Mouse (Mus musculus): Measurements from ENCODE around the gene Tcf25. TPM values are rescaled to one million over a fixed set of nuclear protein-coding genes. Genes with fewer than 3 reads are reported as not detected.

Tcf25 gene
- polyA plus RNA-seq, 1 experiment from 2014 or later: 207 TPM

DNA sequence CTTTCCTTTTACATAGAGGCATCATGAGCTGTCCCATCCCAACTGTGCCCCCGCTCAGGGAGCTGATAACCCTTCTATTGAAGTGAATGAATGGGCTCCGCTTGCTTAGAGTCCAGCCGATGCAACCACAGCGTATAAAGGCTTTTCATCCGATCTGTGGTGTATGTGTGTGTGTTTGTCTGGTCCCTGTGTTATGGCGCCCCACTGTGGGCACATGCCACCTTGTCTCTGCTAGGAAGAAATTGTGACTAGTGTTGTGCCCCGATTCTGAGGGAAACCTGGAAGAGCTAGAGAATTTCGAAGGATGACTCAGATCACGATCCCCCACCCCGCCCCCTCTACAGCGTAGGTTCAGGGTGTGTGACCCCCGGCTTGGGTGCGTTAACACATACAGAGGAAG lies 20.8 kb upstream of the Tcf25 start:
- no peak overlapping the region for H3K4me3 ChIP-seq
- H3K9ac ChIP-seq: no peak overlapping the region
- no peaks in the 10 kb centered on the region for H3K27me3 ChIP-seq
- peaks cover 29% of the 10 kb centered on the region for H3K36me3 ChIP-seq (ENCODE audit: poor library complexity, severe bottlenecking)
- H3K4me2 ChIP-seq: no peak overlapping the region
- no peaks in the 10 kb centered on the region for H3K9me3 ChIP-seq (replicated peaks)
- ATAC-seq: 0 out of 2 replicates have a peak, but pooled peaks have one; percentile 21
- H3K4me1 ChIP-seq: peaks cover 12% of the 10 kb centered on the region; the same call in 1 of the 2 replicates
- 54% methylated on average over 13 of the region's 13 CpGs for WGBS
- no peak overlapping the region for H3K27ac ChIP-seq

DNA sequence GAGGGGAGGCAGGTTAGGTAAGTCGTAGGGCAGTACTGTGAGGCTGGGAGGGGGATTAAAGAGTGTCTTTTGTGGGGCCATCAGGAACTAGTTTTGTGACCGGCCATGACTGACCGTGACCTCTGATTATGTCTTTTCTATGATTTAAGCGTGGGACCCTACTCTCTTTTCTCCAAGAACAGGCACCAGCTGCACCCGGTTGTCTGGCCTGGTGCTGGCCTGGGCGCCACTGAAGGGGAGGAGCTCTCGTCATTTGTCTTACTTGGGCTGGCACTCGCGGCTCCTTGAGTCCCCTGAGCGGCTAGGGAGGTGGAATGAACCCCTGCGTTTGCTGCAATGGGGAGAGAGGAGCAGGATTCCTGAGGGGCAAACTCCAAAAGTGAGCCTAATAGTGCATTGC lies 20.3 kb upstream of the Tcf25 start:
- Histone ChIP-seq H3K9ac (no peak overlapping the region), H3K4me2 (no peak overlapping the region), H3K4me1 (peaks cover 9% of the 10 kb centered on the region; the same call in 1 of the 2 replicates), H3K36me3 (ENCODE audit: poor library complexity, severe bottlenecking) (peaks cover 26% of the 10 kb centered on the region), H3K27me3 (no peaks in the 10 kb centered on the region), H3K27ac (no peak overlapping the region), H3K9me3 (replicated peaks) (no peaks in the 10 kb centered on the region), H3K4me3 (no peak overlapping the region)
- ATAC-seq: no peak
- WGBS: 54% methylated on average over 11 of the region's 11 CpGs

DNA sequence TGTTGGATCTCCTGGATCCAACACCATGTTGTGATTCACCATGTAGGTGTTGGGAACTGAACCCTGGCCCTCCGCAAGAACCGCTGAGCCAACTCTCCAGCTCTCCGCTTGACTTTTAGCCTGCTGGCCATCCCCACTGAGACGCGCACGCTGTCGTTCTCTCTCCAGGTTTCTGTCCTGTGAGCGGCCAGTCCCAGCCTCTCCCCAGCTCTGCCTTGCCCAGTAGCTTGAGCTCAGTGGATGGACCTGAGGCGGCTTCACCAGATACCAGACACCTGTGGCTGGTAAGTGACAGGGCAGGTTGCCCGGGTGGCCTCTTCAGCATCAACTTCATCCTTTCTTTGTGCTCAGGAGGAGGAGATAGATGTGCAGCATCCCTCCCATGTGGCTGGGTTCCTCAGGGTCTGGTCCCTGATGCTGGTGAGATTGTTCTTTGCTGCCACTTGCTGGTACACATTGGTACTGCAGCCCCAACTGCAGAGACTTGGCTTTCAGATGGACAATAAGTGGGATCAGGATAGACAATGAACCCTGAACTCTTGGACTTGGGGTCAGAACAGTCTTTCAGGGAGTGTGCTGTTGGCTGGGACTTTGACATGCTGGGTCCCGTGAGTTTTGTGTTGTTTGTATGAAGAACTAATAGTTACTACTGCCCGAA lies 12.3 kb upstream of the Tcf25 start:
- Histone ChIP-seq H3K4me3 (no peak overlapping the region), H3K27ac (0 out of 2 replicates have a peak overlapping the region, but pooled peaks have one; percentile 2), H3K9ac (no peak overlapping the region; the same call in 1 of the 2 replicates), H3K4me2 (no peak overlapping the region), H3K27me3 (no peaks in the 10 kb centered on the region), H3K36me3 (ENCODE audit: poor library complexity, severe bottlenecking) (peaks cover 67% of the 10 kb centered on the region), H3K4me1 (no peaks in the 10 kb centered on the region), H3K9me3 (replicated peaks) (no peaks in the 10 kb centered on the region)
- peak; percentile 81 for ATAC-seq
- WGBS: 32% methylated on average over 12 of the region's 12 CpGs

DNA sequence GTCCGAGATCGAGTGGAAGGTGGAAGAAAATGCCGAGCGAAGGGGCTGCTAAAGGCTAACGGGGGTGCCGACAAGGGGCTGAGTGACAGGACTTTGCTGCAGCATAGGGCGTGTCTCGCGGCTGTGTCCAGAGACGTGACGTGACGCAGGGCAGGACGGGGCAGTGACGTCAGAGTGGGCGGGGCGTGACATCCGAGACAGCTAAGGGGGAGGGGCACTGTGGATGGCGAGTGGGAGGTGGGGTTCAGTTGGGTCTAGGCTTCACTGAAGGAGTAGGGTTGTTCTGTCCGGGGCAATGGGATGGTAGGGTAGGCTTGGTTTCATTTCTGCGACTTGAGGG lies 656 bp downstream of the Tcf25 start:
- peaks cover 14% of the 10 kb centered on the region; the same call in 1 of the 2 replicates for H3K36me3 ChIP-seq (ENCODE audit: poor library complexity, severe bottlenecking)
- ATAC-seq: peak; percentile 76

DNA sequence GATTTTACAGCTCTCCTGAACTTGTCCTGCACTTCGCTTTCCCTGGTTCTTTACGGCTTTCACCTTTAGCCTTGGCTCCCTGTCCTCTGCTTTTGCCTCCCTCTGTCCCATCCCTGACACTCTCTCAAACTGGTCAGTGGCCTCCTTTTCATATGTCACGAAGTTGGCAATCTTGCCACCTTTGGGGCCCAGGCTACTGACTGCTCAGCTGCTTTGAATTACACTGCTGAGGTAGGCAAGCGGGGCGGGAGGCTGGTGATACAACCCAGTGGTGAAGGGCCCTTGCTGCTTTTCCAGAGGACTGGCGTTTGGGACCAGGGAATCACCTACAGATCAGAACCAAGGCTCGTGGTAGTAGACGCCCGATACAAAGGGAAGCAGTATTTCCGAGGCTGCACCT lies 2.1 kb downstream of the Tcf25 start:
- peak overlapping the region; percentile 7; the same call in 1 of the 2 replicates for H3K4me2 ChIP-seq

More for the DNA sequence above, 656 bp downstream of the Tcf25 start:
- Histone ChIP-seq H3K4me1 (peaks cover 29% of the 10 kb centered on the region), H3K9me3 (replicated peaks) (no peaks in the 10 kb centered on the region), H3K4me2 (peak overlapping the region; percentile 77), H3K4me3 (peak overlapping the region; percentile 66), H3K27me3 (no peaks in the 10 kb centered on the region), H3K9ac (peak overlapping the region; percentile 82), H3K27ac (peak overlapping the region; percentile 95)
- WGBS: 1% methylated on average over 20 of the region's 20 CpGs

DNA sequence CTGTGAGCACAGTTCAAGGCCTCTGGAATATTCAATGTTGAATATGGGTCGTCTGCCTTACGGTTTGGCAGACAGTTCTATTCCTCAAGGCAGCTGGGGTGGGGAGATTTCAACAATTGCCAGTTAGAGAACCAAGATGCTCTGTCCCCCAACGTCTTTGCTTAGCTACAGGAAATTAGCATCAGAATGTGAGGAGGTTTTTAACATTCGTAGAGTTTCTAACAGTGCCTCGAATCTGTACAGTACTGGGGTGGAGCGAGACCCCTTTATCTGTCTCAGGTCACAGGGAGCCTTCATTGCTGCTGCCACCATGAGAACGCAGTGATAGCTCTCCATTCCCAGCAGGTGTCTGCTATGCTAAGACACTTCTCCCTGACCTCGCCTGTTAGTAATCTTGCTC lies 2.6 kb downstream of the Tcf25 start:
- Histone ChIP-seq H3K9ac (peak overlapping the region; percentile 45; the same call in 1 of the 2 replicates), H3K36me3 (ENCODE audit: poor library complexity, severe bottlenecking) (peaks cover 10% of the 10 kb centered on the region), H3K4me2 (peak overlapping the region; percentile 7; the same call in 1 of the 2 replicates), H3K4me3 (no peak overlapping the region), H3K27ac (no peak overlapping the region), H3K9me3 (replicated peaks) (no peaks in the 10 kb centered on the region), H3K4me1 (peaks cover 29% of the 10 kb centered on the region), H3K27me3 (no peaks in the 10 kb centered on the region)
- 56% methylated on average over 8 of the region's 8 CpGs for WGBS
- ATAC-seq: no peak

More for the DNA sequence above, 2.1 kb downstream of the Tcf25 start:
- Histone ChIP-seq H3K36me3 (ENCODE audit: poor library complexity, severe bottlenecking) (peaks cover 5% of the 10 kb centered on the region; the same call in 1 of the 2 replicates), H3K27ac (no peak overlapping the region), H3K9me3 (replicated peaks) (no peaks in the 10 kb centered on the region), H3K27me3 (no peaks in the 10 kb centered on the region), H3K9ac (peak overlapping the region; percentile 45; the same call in 1 of the 2 replicates), H3K4me1 (peaks cover 29% of the 10 kb centered on the region), H3K4me3 (no peak overlapping the region)
- WGBS: 82% methylated on average over 10 of the region's 10 CpGs
- ATAC-seq: no peak

DNA sequence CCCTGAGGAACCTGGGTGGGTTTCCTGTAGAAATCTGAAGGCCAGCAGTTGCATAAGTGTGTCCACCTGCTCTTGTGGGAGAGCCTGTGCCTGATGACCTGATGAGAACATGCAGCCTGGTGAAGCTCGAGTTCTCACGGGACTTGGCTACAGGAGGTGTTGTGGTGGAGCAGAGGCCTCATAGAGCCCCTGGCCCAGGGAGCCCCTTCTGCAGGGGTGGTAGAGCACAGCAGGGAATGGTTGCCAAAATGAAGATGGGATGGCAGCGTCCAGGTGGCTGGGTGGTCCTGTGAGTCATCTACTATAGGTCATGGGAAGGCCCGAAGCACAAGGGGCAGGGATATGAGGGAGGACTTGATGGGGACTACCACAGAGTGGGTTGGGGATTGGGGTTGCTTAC lies 8.2 kb downstream of the Tcf25 start:
- 91% methylated on average over 4 of the region's 4 CpGs for WGBS
- no peak for ATAC-seq
- Histone ChIP-seq H3K4me1 (no peaks in the 10 kb centered on the region), H3K27me3 (no peaks in the 10 kb centered on the region), H3K27ac (no peak overlapping the region), H3K9me3 (replicated peaks) (no peaks in the 10 kb centered on the region), H3K9ac (no peak overlapping the region), H3K4me2 (no peak overlapping the region), H3K36me3 (ENCODE audit: poor library complexity, severe bottlenecking) (peaks cover 58% of the 10 kb centered on the region), H3K4me3 (no peak overlapping the region)

DNA sequence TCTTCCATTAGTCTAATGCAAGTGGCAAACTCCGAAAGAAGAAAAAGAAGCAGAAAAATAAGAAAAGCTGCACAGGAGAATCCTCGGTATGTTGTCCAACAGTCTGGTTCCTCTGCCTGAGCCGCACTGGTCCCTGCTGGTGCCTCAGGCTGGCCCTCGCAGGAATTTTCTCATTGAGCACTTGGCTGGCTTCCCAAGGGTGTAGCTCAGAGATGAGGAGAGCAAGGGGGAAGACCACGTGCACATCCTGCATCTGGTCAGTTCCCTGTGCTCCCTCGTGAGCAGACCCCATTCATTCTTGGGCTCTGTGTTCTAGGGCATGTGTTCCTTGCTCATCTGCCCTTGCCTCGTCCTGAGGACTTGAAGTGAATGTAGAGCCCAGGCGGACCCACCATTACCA lies 9.0 kb downstream of the Tcf25 start:
- ATAC-seq: no peak
- H3K9ac ChIP-seq: no peak overlapping the region
- H3K36me3 ChIP-seq (ENCODE audit: poor library complexity, severe bottlenecking): peaks cover 66% of the 10 kb centered on the region
- H3K4me1 ChIP-seq: no peaks in the 10 kb centered on the region
- 90% methylated on average over 8 of the region's 8 CpGs for WGBS
- H3K9me3 ChIP-seq (replicated peaks): no peaks in the 10 kb centered on the region
- H3K27ac ChIP-seq: no peak overlapping the region
- H3K27me3 ChIP-seq: no peaks in the 10 kb centered on the region
- H3K4me2 ChIP-seq: no peak overlapping the region
- H3K4me3 ChIP-seq: no peak overlapping the region

DNA sequence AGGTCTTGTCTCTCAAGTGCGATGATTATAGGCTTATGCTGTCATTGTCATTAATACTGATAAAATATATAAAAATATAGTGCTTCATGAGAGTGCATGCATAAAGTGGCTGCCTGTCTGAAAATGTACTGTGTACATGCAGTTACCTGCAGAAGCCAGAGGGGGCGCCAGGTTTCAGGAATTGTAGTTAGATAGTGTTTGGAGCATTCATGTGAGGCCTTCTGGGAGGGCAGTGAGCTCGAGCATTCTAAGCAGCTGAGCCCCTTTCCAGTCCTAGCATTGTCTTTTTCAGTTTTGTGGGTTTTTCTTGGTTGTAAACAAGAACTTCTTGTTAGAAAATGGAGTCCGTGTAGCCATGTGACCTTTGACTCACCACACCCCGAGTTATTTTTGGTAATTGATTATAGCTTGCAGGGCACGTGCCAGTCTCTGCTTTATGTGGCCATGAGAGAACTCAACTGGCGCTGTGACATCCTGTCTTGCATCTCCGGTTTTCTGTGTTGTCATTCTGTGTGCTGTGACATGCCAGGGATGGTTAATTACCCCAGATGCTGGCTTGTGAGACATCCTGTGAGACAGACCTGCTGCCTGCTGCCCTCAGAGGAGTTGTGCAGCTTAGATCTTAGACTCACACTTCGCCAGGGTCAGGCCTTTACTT lies 11.5 kb downstream of the Tcf25 start:
- Histone ChIP-seq H3K9me3 (replicated peaks) (no peaks in the 10 kb centered on the region), H3K4me3 (no peak overlapping the region), H3K4me2 (no peak overlapping the region), H3K36me3 (ENCODE audit: poor library complexity, severe bottlenecking) (peaks cover 91% of the 10 kb centered on the region), H3K27ac (no peak overlapping the region), H3K4me1 (no peaks in the 10 kb centered on the region), H3K9ac (0 out of 2 replicates have a peak overlapping the region, but pooled peaks have one; percentile 5), H3K27me3 (no peaks in the 10 kb centered on the region)
- 72% methylated on average over 9 of the region's 9 CpGs for WGBS
- ATAC-seq: no peak

DNA sequence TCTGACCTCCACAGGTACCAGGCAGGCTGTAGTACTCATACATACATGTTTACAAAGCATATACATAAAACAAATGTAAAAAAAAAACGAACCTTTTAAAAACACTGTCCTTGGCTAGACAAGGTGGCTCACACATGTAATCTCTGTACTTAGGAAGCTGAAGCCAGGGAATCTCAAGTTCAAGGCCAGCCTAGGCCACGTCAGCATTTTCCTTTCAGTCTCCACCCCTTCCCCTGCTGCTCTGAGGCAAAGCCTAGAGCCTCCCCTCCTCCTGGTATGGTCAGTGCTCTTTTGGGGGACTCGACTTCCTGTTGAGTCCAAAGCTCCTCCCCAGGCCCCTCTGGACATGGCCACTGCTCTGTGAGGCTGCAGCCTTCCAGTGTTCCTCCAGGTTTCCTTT lies 13.5 kb downstream of the Tcf25 start:
- H3K36me3 ChIP-seq (ENCODE audit: poor library complexity, severe bottlenecking): peaks cover 99% of the 10 kb centered on the region
- no peak overlapping the region for H3K4me2 ChIP-seq
- H3K27ac ChIP-seq: no peak overlapping the region
- H3K4me1 ChIP-seq: no peaks in the 10 kb centered on the region
- no peak for ATAC-seq
- H3K9me3 ChIP-seq (replicated peaks): no peaks in the 10 kb centered on the region
- WGBS: 86% methylated on average over 3 of the region's 3 CpGs
- H3K4me3 ChIP-seq: no peak overlapping the region
- no peak overlapping the region for H3K9ac ChIP-seq
- no peaks in the 10 kb centered on the region for H3K27me3 ChIP-seq

DNA sequence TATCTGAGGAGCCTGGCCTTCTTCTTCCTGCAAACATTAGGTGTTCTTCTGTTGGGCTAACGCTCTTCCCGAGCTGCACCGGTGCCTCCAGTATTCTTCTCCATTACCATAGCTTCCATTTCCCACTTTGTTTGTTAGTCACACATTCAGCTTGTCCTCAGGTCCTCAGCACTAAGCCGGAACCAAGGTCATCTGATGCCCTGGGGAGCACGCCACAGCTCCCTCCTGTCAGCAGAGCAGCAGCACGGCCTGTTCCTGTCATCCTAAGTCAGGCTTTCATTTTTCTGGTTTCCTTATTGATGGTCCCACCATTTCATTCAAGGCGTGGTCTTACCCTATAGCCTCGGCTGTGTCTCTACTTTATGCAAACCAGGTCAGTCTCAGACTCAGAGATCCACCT lies 14.2 kb downstream of the Tcf25 start:
- Histone ChIP-seq H3K27me3 (no peaks in the 10 kb centered on the region), H3K9ac (no peak overlapping the region), H3K4me3 (no peak overlapping the region), H3K4me1 (no peaks in the 10 kb centered on the region), H3K36me3 (ENCODE audit: poor library complexity, severe bottlenecking) (peaks cover 99% of the 10 kb centered on the region), H3K4me2 (no peak overlapping the region), H3K9me3 (replicated peaks) (no peaks in the 10 kb centered on the region), H3K27ac (no peak overlapping the region)
- no peak for ATAC-seq
- WGBS: 92% methylated on average over 8 of the region's 8 CpGs

DNA sequence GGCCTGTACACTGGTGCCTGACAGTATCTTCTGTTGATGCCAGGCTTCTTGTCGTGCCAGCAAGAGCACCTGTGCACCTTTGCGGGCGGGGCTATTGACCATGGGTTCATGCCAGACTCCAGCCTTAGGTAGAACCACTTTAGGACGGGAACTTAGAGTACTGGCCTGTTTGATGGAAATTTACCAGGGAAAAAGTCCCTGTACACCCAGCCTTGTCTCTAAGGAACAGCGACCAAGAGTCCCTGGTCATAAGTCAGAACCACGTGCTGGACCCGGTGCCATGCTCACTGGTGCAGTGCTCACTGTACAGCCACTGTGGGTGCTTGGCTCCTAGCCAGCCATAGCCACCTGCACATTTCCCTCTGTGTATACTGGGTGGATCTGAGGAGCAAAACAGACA lies 15.5 kb downstream of the Tcf25 start:
- WGBS: 93% methylated on average over 7 of the region's 7 CpGs
- ATAC-seq: 0 out of 2 replicates have a peak, but pooled peaks have one; percentile 36
- no peaks in the 10 kb centered on the region for H3K9me3 ChIP-seq (replicated peaks)
- no peaks in the 10 kb centered on the region for H3K4me1 ChIP-seq
- H3K27ac ChIP-seq: no peak overlapping the region
- H3K27me3 ChIP-seq: no peaks in the 10 kb centered on the region
- peaks cover 99% of the 10 kb centered on the region for H3K36me3 ChIP-seq (ENCODE audit: poor library complexity, severe bottlenecking)
- H3K4me2 ChIP-seq: no peak overlapping the region
- H3K9ac ChIP-seq: no peak overlapping the region
- no peak overlapping the region for H3K4me3 ChIP-seq
